Mouse (Mus musculus) megakaryocyte progenitor cell, adult 5-6 weeks (primary cell): ENCODE results near the gene Kdm5c. TPM values are rescaled to one million over a fixed set of nuclear protein-coding genes. Genes with fewer than 3 reads are reported as not detected.
"Not testable (repeated sequence)": the region's sequence is repeated elsewhere in the genome, so short reads cannot be mapped to it uniquely, and the experiment has no call there.

Experiments
- ATAC-seq: replicated peaks from 2 replicates; pipeline ENCODE4 v1.8.0; 2016; ENCODE audit warnings: mild to moderate bottlenecking, moderate TSS enrichment, inconsistent platforms; ENCODE audit not compliant: poor library complexity
- total RNA-seq, 2 experiments: library from RNA; stranded (forward) in 1 of 2; stranded (reverse) in 1 of 2; fragments of 157-497, 149-512 nt in 1 of 2; fragments of 200-1000 nt in 1 of 2; gene quantifications; 2 replicates each; pipeline versions ENCODE4 v1.2.3 to v1.2.4; 2015 to 2017

The Kdm5c gene
- 22.4 and 26.4 TPM in 2 replicates for total RNA-seq (2015)
- total RNA-seq (2017): 38.4 and 41.0 TPM in 2 replicates

DNA sequence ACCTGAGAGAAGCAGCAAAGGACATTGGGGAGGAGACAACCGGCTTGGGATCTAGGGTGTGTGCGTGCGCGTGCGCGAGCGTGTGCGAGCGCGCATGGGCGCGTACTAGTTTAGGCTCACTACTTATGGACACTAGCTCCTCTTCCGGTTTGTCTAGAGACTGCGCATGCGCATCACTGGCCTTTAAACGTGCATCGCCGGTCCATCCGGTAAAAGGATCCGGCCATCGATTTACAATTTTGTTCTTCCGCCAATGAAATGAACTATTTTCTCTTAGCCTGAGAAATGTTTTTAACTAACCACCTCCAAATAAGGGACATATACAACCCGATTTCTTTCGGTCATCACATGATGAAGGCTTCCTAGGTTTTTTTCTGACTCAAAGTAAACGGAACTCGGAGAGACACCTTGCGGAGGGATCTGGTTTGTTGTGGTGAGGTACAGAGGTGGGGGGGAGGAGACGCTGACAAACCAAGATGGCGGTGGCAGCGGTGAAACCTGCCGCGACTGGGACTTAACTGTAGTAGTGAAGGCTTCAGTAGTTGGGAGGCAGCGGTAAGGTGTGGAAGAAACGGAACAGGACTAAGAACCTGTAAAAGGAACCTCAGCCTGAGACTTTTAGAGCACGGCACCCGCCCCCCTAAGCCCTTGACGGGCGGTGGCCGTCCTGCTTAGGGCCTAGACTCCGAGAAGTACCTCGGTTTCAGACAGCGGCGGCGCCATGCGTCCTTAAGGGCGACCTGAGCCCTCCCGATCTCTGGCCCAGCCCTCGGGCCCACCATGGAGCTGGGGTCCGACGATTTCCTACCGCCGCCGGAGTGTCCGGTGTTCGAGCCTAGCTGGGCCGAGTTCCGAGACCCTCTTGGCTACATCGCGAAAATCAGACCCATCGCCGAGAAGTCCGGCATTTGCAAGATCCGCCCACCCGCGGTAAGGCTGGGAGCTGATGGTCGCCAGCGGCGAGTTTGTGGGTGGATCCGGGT is at the start of gene Kdm5c:
Gene Kdm5c (plus strand): TSS at position 240 of the 983 bp plus-strand sequence.
- ATAC-seq: peak; percentile 99

DNA sequence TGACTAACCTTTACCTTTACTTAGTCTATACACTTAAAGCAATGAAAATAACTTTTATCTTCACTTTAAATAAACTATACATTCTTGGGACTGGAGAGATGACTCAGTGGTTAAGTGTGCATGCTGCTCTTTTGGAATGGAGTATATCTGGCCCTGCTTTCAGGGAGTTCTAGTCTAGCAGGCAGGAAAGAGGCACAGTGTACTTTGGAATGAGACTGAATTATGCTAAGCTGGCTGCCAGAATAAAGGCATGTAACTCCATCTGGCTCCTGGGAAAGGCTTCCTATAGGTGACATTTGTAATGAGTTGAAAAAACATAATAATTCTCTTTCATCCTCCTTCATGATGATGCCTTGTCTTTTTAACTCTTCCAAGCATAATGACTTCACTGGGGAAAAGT is 45.7 kb upstream of the Kdm5c start:
- ATAC-seq: no peak

- no peak for ATAC-seq
Observed at GRCm38 (mm10) chrX:152191266-152191665, 41.6 kb upstream of the Kdm5c start.

- ATAC-seq: no peak
Observed at GRCm38 (mm10) chrX:152197814-152198648, 34.8 kb upstream of the Kdm5c start.

GRCm38 (mm10) chrX:152201737-152202421 is 30.9 kb upstream of the Kdm5c start:
- ATAC-seq: no peak

- ATAC-seq: peak; percentile 69
Observed at GRCm38 (mm10) chrX:152202422-152203103, 30.3 kb upstream of the Kdm5c start.

GRCm38 (mm10) chrX:152203247-152203646 is 29.6 kb upstream of the Kdm5c start:
- ATAC-seq: peak; percentile 68

DNA sequence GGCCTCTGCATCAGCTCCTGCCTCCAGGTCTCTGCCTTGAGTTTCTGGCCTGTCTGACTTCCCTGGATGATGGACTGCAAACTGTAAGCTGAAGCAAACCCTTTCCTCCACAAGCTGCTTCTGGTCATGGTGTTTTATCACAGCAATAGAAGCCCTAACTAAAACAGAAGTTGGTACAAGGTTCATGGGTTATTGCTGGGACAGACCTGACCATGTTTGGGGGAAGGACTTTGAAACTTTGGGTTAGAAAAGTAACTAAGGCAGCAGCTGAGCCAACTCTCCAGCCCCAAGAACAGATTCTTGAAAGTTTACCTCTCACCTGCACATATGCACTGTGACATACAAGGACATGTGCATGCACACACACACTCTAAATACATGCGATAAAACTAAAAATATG is 27.3 kb upstream of the Kdm5c start:
- ATAC-seq: no peak

- 0 out of 2 replicates have a peak, but pooled peaks have one; percentile 29 for ATAC-seq
Observed at GRCm38 (mm10) chrX:152214703-152215102, 18.1 kb upstream of the Kdm5c start.

DNA sequence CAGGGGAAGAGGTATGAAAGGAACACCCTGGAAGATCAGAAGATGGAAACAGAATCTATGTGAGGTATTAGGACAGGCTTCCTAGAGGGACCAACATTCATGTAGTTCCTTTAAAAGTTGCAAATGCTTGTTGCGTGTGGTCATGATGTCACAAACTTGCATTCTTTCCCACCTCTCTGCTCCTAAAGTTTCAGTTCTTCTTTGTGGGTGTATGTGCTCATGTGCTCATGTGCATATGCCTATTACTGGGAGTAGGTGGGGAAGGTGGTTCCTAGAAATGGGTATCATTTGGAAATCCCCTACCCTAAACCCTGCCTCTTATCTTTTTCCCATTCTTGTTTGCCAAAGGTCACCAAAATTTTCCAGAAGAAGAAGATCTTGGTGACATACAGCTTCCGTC is 14.3 kb upstream of the Kdm5c start:
- peak; percentile 70 for ATAC-seq

- no peak for ATAC-seq
Observed at GRCm38 (mm10) chrX:152221721-152222120, 11.1 kb upstream of the Kdm5c start.

DNA sequence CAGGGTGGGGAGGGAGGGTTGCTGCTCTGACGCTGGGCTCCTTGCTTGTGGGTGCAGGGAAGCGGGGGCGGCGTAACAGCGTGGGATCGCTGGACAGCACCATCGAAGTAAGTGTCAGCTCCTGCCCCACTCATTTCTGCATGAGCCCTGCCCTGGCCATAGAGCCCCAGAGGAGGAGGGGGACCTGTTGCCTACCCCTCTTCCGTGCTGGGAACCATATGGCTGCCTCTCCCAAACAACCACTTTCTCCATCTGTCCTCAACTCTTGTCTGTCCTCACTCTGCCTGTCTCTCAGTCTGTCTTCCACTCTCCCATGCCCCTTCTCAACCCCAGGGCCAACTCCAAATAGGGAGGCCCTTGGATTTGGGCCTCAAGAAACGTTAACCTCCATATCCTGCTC is 10.6 kb upstream of the Kdm5c start:
- ATAC-seq: no peak

DNA sequence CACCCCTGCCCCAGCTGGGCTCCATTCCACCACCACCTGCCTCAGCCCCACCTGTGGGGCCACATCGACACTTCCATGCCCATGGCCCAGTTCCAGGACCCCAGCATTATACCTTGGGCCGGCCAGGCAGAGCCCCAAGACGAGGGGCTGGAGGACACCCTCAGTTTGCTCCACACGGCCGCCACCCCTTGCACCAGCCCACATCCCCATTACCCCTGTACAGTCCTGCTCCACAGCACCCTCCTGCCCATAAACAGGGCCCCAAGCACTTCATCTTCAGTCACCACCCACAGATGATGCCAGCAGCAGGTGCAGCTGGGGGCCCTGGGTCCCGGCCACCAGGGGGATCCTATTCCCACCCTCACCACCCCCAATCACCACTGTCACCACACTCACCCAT is 9.5 kb upstream of the Kdm5c start:
- no peak for ATAC-seq

GRCm38 (mm10) chrX:152224280-152224679 is 8.5 kb upstream of the Kdm5c start:
- ATAC-seq: no peak

- ATAC-seq: no peak
Observed at GRCm38 (mm10) chrX:152234125-152234524, 1.3 kb downstream of the Kdm5c start.

DNA sequence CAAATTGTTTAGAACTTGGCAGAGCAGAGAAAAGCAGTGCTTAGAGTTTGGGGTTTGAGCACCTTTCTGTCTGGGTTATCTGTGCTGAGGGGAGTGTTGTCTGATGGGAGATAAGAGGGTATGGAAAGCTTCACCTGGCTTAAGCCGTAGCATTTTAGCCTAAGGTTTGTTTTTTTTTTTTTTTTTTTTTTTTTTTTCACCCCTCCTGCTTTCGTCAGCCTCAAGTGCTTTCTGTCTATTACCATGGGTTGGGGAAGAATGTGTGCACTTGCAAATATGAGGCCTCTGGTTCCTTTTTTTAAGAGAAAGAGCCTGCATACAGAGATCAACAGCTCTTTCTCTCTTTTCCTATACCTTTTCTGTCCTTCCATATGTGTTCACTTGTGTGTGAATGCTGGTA is 2.9 kb downstream of the Kdm5c start:
- no peak for ATAC-seq

GRCm38 (mm10) chrX:152243140-152243539 is 10.3 kb downstream of the Kdm5c start:
- not testable (repeated sequence) for ATAC-seq

DNA sequence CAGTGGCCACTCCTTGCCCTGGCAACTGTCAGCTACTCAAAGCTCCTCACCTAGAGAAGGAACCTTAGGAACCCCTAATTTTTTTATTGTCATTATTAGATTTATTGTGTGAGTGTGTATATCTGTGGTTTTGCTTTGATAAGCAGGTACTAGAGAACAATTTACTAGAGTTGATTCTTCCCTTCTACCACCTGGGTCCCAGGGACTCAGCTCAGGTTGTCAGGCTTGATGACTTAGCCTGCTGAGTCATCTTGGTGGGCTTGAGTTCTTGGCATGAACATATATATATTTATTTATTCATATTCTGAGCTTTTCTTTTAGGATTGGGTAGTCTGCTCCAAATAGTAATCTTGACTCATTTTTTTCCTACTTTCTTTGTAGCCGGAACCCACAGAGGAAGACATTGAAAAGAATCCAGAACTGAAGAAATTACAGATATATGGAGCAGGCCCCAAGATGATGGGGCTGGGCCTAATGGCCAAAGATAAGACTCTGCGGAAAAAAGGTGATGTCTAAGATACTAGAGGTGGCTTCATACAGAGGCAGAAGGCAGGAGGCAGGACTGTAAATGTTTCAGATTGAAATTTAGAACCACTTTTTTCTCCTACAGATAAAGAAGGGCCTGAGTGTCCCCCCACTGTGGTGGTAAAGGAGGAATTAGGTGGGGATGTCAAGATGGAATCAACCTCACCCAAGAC is 11.8 kb downstream of the Kdm5c start:
- ATAC-seq: no peak

DNA sequence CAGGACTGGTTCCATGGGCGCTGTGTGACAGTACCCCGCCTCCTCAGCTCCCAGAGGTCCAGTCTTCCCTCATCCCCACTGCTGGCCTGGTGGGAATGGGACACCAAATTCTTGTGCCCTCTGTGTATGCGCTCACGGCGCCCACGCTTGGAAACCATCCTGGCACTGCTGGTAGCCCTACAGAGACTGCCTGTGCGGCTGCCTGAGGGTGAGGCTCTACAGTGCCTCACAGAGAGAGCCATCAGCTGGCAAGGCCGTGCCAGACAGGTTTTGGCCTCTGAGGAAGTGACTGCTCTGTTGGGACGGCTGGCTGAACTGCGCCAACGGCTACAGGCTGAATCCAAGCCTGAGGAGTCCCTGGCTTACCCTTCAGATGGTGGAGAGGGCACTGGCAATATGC is 38.4 kb downstream of the Kdm5c start:
- no peak for ATAC-seq

- ATAC-seq: no peak
Observed at GRCm38 (mm10) chrX:152279384-152279783, 46.6 kb downstream of the Kdm5c start.
